Mouse (Mus musculus) colon, adult 2 months (tissue): ENCODE results near the gene Klrc1. TPM values are rescaled to one million over a fixed set of nuclear protein-coding genes. Genes with fewer than 3 reads are reported as not detected.

Experiments used
- polyA plus RNA-seq: library from polyadenylated mRNA; depleted of rRNA; stranded (reverse); fragments of >200 nt; gene quantifications from 2 replicates; pipeline ENCODE4 v1.2.3, GENCODE M21; 2012; rRNA removed

Gene Klrc1
- not detected in 2 replicates for polyA plus RNA-seq

GRCm38 (mm10) chr6:129678873-129679272 lies at the start of gene Klrc1:
Gene Klrc1, minus strand, starts transcription at chr6:129678973.

GRCm38 (mm10) chr6:129717032-129717431 lies 38.3 kb upstream of the Klrc1 start, which contains the start of gene Klri1:
Gene Klri1, minus strand, starts transcription at chr6:129717132.

DNA sequence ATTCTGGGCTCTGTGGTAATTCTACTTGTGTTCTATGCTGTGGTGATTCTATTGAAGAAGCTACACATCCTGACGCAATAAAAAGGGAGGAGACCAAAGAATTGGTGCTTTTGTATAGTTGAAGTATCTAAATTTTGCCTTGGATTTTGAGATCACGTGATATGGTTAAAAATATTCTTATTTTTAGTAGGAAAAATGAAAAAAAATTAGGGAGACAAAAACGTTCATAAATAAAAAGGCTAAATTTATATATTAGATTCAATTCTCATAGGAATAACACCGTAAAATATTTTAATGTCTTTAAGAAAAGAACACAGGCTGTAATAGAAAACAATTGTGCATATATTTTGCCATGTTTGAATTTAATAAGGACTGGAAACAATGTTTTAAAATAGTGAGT lies 18.2 kb downstream of the Klrc1 start, which contains the start of gene Klrc2:
Klrc2 (minus strand) TSS at position 101 of the 400 bp plus-strand sequence.

DNA sequence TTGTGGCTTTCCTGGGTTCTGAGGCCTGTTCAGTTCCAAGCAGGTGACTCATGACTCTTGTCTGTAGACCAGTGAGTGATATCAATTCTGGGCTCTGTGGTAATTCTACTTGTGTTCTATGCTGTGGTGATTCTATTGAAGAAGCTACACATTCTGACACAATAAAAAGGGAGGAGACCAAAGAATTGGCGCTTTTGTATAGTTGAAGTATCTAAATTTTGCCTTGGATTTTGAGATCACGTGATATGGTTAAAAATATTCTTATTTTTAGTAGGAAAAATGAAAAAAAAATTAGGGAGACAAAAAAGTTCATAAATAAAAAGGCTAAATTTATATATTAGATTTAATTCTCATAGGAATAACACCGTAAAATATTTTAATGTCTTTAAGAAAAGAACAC lies 35.5 kb downstream of the Klrc1 start, which contains the start of gene Klrc3:
Klrc3 (minus strand) TSS at position 101 of the 400 bp plus-strand sequence.

DNA sequence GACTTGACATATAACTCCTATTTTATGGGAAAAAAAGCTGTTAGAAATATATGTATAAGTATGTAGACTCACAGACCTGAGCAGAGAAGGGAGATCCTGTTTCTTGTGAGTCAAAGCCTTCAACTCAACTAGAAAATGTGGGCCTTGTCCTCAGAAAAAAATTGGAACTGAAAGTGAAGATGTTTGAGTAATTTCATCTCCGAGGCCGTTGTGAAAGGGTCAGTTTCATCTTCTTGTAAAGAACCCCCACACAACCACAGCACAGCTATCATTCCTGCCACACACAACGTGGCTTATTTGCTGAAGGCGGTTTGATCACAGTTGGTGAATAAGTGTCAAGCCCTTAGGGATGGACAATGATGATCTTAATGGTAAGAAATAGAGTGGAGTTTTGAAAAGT lies 55.0 kb downstream of the Klrc1 start, which contains the start of gene Klrk1:
Klrk1 (minus strand) TSS at position 130 of the 400 bp plus-strand sequence.

Other genes with a start within 250 kb of the Klrc1 start
- gene Clec1a, start 227.0 kb downstream of the Klrc1 start, polyA plus RNA-seq: 0.52 and 0.74 TPM in 2 replicates
- gene Olr1, start 171.8 kb downstream of the Klrc1 start, polyA plus RNA-seq: not detected in 2 replicates
- not detected in 2 replicates for gene Tmem52b, start 166.4 kb downstream of the Klrc1 start, polyA plus RNA-seq
- 36.5 and 47.5 TPM in 2 replicates for gene Gabarapl1, start 145.8 kb downstream of the Klrc1 start, polyA plus RNA-seq
- gene Klre1, start 101.1 kb downstream of the Klrc1 start, polyA plus RNA-seq: not detected in 2 replicates
- gene Klrd1, start 87.2 kb downstream of the Klrc1 start, polyA plus RNA-seq: not detected in 2 replicates
- 0.06 and 0.07 TPM in 2 replicates for gene Klrk1, start 55.1 kb downstream of the Klrc1 start, polyA plus RNA-seq
- gene Klrc3, start 35.6 kb downstream of the Klrc1 start, polyA plus RNA-seq: not detected in 2 replicates
- gene Klrc2, start 18.3 kb downstream of the Klrc1 start, polyA plus RNA-seq: not detected in 2 replicates
- gene Klri1, start 38.2 kb upstream of the Klrc1 start, polyA plus RNA-seq: not detected in 2 replicates
- not detected in 2 replicates for gene Klri2, start 61.5 kb upstream of the Klrc1 start, polyA plus RNA-seq
- gene Gm156, start 105.3 kb upstream of the Klrc1 start, polyA plus RNA-seq: not detected in 2 replicates
- gene Gm17631, start 183.7 kb upstream of the Klrc1 start, polyA plus RNA-seq: not detected in 2 replicates
- gene Klra17, start 197.7 kb upstream of the Klrc1 start, polyA plus RNA-seq: 0.13 TPM in 1 of 2 replicates, not detected in the other
- not detected in 2 replicates for gene Klra5, start 238.7 kb upstream of the Klrc1 start, polyA plus RNA-seq